26 mouse cellular contexts compared by ENCODE assay signal in genomic region chr12:72953858-72954257, GRCm38 (mm10). TPM values are rescaled to one million over a fixed set of nuclear protein-coding genes. Genes with fewer than 3 reads are reported as not detected.
"Had no signal": no experiment of that assay in that cellular context is flagged by ENCODE, and none has a peak within 500 bp of the region (broad histone marks: within the 10 kb centered on the region; RNA-seq: fewer than 3 reads in every experiment).

No protein-coding gene starts in this region.

- H3K9me3 ChIP-seq: neural tube, embryonic 12.5 days; neural tube, embryonic 13.5 days; neural tube, embryonic 15.5 days; stomach, embryonic 15.5 days had no signal

- H3K9ac ChIP-seq: neural tube, embryonic 12.5 days; neural tube, embryonic 13.5 days; neural tube, embryonic 15.5 days; stomach, embryonic 15.5 days had no signal

- H3K4me1 ChIP-seq: neural tube, embryonic 12.5 days; neural tube, embryonic 13.5 days; neural tube, embryonic 15.5 days; stomach, embryonic 15.5 days had no signal

- H3K4me3 ChIP-seq: neural tube, embryonic 12.5 days; neural tube, embryonic 13.5 days; neural tube, embryonic 15.5 days; stomach, embryonic 15.5 days had no signal

- H3K27ac ChIP-seq: neural tube, embryonic 12.5 days; neural tube, embryonic 13.5 days; neural tube, embryonic 15.5 days; stomach, embryonic 15.5 days; stomach, postnatal 0 days had no signal

- DNase-seq: retina, postnatal 1 day; right cerebral cortex, adult 18-20 months; right cerebral cortex, postnatal 14 days; right cerebral cortex, postnatal 25 days; right cerebral cortex, postnatal 4 days; spleen, adult 18-20 months; thymus, adult 18-20 months; thymus, adult 2 months; thymus, postnatal 14 days; thymus, postnatal 25 days; thymus, postnatal 36 days; thymus, postnatal 4 days had no signal

- H3K36me3 ChIP-seq: neural tube, embryonic 12.5 days; neural tube, embryonic 13.5 days; neural tube, embryonic 15.5 days; stomach, embryonic 15.5 days had no signal

- H3K4me2 ChIP-seq: neural tube, embryonic 12.5 days; neural tube, embryonic 13.5 days; neural tube, embryonic 15.5 days; stomach, embryonic 15.5 days had no signal

RNA-seq across cellular contexts. Expression of gene 4930447C04Rik, which starts 13.3 kb away (rescaled TPM):
- polyA plus RNA-seq: small intestine, adult 2 months; spleen, adult 2 months; thymus, adult 2 months had no signal

RNA-seq across cellular contexts. Expression of gene Six6, which starts 14.2 kb away (rescaled TPM):
- total RNA-seq: neutrophil, adult 5-6 weeks had no signal
- polyA plus RNA-seq: neural tube, embryonic 12.5 days; neural tube, embryonic 13.5 days; neural tube, embryonic 14.5 days; neural tube, embryonic 15.5 days; small intestine, adult 2 months; spleen, adult 2 months; stomach, embryonic 14.5 days; stomach, embryonic 15.5 days; stomach, embryonic 16.5 days; stomach, postnatal 0 days; testis, adult 2 months; thymus, adult 2 months; thymus, postnatal 0 days; urinary bladder, adult 2 months had no signal
